Mouse (Mus musculus): ENCODE results near the gene Themis2. TPM values are rescaled to one million over a fixed set of nuclear protein-coding genes. Genes with fewer than 3 reads are reported as not detected.
A peak's percentile ranks its signal among the peaks of the same experiment; 100 is the strongest.
"Not testable (repeated sequence)": the region's sequence is repeated elsewhere in the genome, so short reads cannot be mapped to it uniquely, and the experiment has no call there.

Gene Themis2
- polyA plus RNA-seq, 1 experiment: 55.0 TPM

GRCm38 (mm10) chr4:132794028-132794427 is 2.2 kb downstream of the Themis2 start:
- 11% methylated on average over 9 of the region's 9 CpGs for WGBS
- H3K27me3 ChIP-seq (ENCODE audit: control insufficient read depth, insufficient read depth, low read length): no peaks in the 10 kb centered on the region
- peaks cover 19% of the 10 kb centered on the region for H3K36me3 ChIP-seq (ENCODE audit: control insufficient read depth, insufficient read depth, low read length)
- peak in 1 of 2 experiments; percentile 71 for DNase-seq (ENCODE audit: low read depth in 1 of 2, low spot score in 2 of 2)
- H3K27ac ChIP-seq (ENCODE audit: insufficient read depth, low read length): peak overlapping the region; percentile 85
- TF ChIP-seq POLR2A (IDR thresholded peaks at IDR 0.05; ENCODE audit: low read depth, low read length) (no peak), CTCF (IDR thresholded peaks at IDR 0.05; ENCODE audit: extremely low read depth, insufficient read depth, insufficient read length, insufficient replicate concordance) (no peak)
- peak overlapping the region; percentile 90; the same call in 1 of the 2 replicates for H3K4me3 ChIP-seq (ENCODE audit: extremely low read depth, insufficient read depth, insufficient read length)
- peaks cover 5% of the 10 kb centered on the region; the same call in 1 of the 2 replicates for H3K4me1 ChIP-seq (ENCODE audit: control insufficient read depth, insufficient read depth, insufficient read length)

GRCm38 (mm10) chr4:132793322-132794004 is 2.7 kb downstream of the Themis2 start:
- H3K4me3 ChIP-seq (ENCODE audit: extremely low read depth, insufficient read depth, insufficient read length): peak overlapping the region; percentile 90; the same call in 1 of the 2 replicates
- H3K36me3 ChIP-seq (ENCODE audit: control insufficient read depth, insufficient read depth, low read length): peaks cover 20% of the 10 kb centered on the region
- not testable (repeated sequence) for DNase-seq (ENCODE audit: low read depth in 1 of 2, low spot score in 2 of 2); H3K4me1 ChIP-seq (ENCODE audit: control insufficient read depth, insufficient read depth, insufficient read length); H3K27me3 ChIP-seq (ENCODE audit: control insufficient read depth, insufficient read depth, low read length)
- peak overlapping the region; percentile 85 for H3K27ac ChIP-seq (ENCODE audit: insufficient read depth, low read length)
- WGBS: 69% methylated on average over 8 of the region's 9 CpGs

GRCm38 (mm10) chr4:132789731-132790130 is 6.5 kb downstream of the Themis2 start:
- peaks cover 3% of the 10 kb centered on the region; the same call in 1 of the 2 replicates for H3K4me1 ChIP-seq (ENCODE audit: control insufficient read depth, insufficient read depth, insufficient read length)
- 94% methylated on average over 8 of the region's 8 CpGs for WGBS
- H3K36me3 ChIP-seq (ENCODE audit: control insufficient read depth, insufficient read depth, low read length): peaks cover 37% of the 10 kb centered on the region
- no peak overlapping the region for H3K27ac ChIP-seq (ENCODE audit: insufficient read depth, low read length)
- H3K27me3 ChIP-seq (ENCODE audit: control insufficient read depth, insufficient read depth, low read length): no peaks in the 10 kb centered on the region
- H3K4me3 ChIP-seq (ENCODE audit: extremely low read depth, insufficient read depth, insufficient read length): no peak overlapping the region
- TF ChIP-seq CTCF (IDR thresholded peaks at IDR 0.05; ENCODE audit: extremely low read depth, insufficient read depth, insufficient read length, insufficient replicate concordance) (peak; percentile 8; the same call in 1 of the 2 replicates), POLR2A (IDR thresholded peaks at IDR 0.05; ENCODE audit: low read depth, low read length) (no peak)
- no peak for DNase-seq (ENCODE audit: low read depth in 1 of 2, low spot score in 2 of 2)

- peaks cover 9% of the 10 kb centered on the region; the same call in 1 of the 2 replicates for H3K4me1 ChIP-seq (ENCODE audit: control insufficient read depth, insufficient read depth, insufficient read length)
- WGBS: 98% methylated on average over 13 of the region's 13 CpGs
- peaks cover 46% of the 10 kb centered on the region for H3K36me3 ChIP-seq (ENCODE audit: control insufficient read depth, insufficient read depth, low read length)
These were observed 11.0 kb downstream of the Themis2 start for GRCm38 (mm10) chr4:132785228-132785627.

GRCm38 (mm10) chr4:132783732-132784131 is 12.5 kb downstream of the Themis2 start:
- Histone ChIP-seq H3K4me3 (ENCODE audit: extremely low read depth, insufficient read depth, insufficient read length) (no peak overlapping the region), H3K4me1 (ENCODE audit: control insufficient read depth, insufficient read depth, insufficient read length) (peaks cover 17% of the 10 kb centered on the region; the same call in 1 of the 2 replicates), H3K27ac (ENCODE audit: insufficient read depth, low read length) (0 out of 2 replicates have a peak overlapping the region, but pooled peaks have one; percentile 21), H3K36me3 (ENCODE audit: control insufficient read depth, insufficient read depth, low read length) (peaks cover 38% of the 10 kb centered on the region), H3K27me3 (ENCODE audit: control insufficient read depth, insufficient read depth, low read length) (no peaks in the 10 kb centered on the region)
- WGBS: 74% methylated on average over 2 of the region's 2 CpGs
- DNase-seq (ENCODE audit: low read depth in 1 of 2, low spot score in 2 of 2): no peak
- TF ChIP-seq CTCF (IDR thresholded peaks at IDR 0.05; ENCODE audit: extremely low read depth, insufficient read depth, insufficient read length, insufficient replicate concordance) (no peak), POLR2A (IDR thresholded peaks at IDR 0.05; ENCODE audit: low read depth, low read length) (no peak)

More at GRCm38 (mm10) chr4:132785228-132785627, 11.0 kb downstream of the Themis2 start:
- Histone ChIP-seq H3K27ac (ENCODE audit: insufficient read depth, low read length) (no peak overlapping the region), H3K27me3 (ENCODE audit: control insufficient read depth, insufficient read depth, low read length) (no peaks in the 10 kb centered on the region), H3K4me3 (ENCODE audit: extremely low read depth, insufficient read depth, insufficient read length) (no peak overlapping the region)
- DNase-seq (ENCODE audit: low read depth in 1 of 2, low spot score in 2 of 2): no peak
- TF ChIP-seq POLR2A (IDR thresholded peaks at IDR 0.05; ENCODE audit: low read depth, low read length) (no peak), CTCF (IDR thresholded peaks at IDR 0.05; ENCODE audit: extremely low read depth, insufficient read depth, insufficient read length, insufficient replicate concordance) (no peak)

- WGBS: 49% methylated on average over 4 of the region's 4 CpGs
- H3K27me3 ChIP-seq (ENCODE audit: control insufficient read depth, insufficient read depth, low read length): no peaks in the 10 kb centered on the region
- H3K4me3 ChIP-seq (ENCODE audit: extremely low read depth, insufficient read depth, insufficient read length): no peak overlapping the region
- peaks cover 24% of the 10 kb centered on the region; the same call in 1 of the 2 replicates for H3K4me1 ChIP-seq (ENCODE audit: control insufficient read depth, insufficient read depth, insufficient read length)
- peak in 1 of 2 experiments; percentile 36 for DNase-seq (ENCODE audit: low read depth in 1 of 2, low spot score in 2 of 2)
- H3K27ac ChIP-seq (ENCODE audit: insufficient read depth, low read length): peak overlapping the region; percentile 66
- H3K36me3 ChIP-seq (ENCODE audit: control insufficient read depth, insufficient read depth, low read length): peaks cover 45% of the 10 kb centered on the region
- TF ChIP-seq CTCF (IDR thresholded peaks at IDR 0.05; ENCODE audit: extremely low read depth, insufficient read depth, insufficient read length, insufficient replicate concordance) (no peak), POLR2A (IDR thresholded peaks at IDR 0.05; ENCODE audit: low read depth, low read length) (no peak)
These were observed 15.9 kb downstream of the Themis2 start for GRCm38 (mm10) chr4:132780288-132780687.
